Mouse (Mus musculus) sigmoid colon, adult 10 weeks (tissue): ENCODE data around the gene Psg18. TPM values are rescaled to one million over a fixed set of nuclear protein-coding genes. Genes with fewer than 3 reads are reported as not detected.

Experiments
- polyA plus RNA-seq: library from polyadenylated mRNA; stranded (reverse); fragments of 350-450 nt; fragmentation: Illumina TruSeq; extraction: RNeasy Lipid Tissue Mini Kit (QIAGEN cat#74804); gene quantifications from one replicate; pipeline ENCODE4 v1.2.3, GENCODE M21; 2014; ENCODE audit warnings: low read depth, low replicate concordance

Psg18 gene
- polyA plus RNA-seq: not detected

GRCm38 (mm10) chr7:18354909-18355308, at the start of gene Psg18:
TSS of gene Psg18 (minus strand) at chr7:18355009.

Other genes with a start within 250 kb of the Psg18 start
- gene Igfl3, start 178.5 kb downstream of the Psg18 start, polyA plus RNA-seq: not detected
- not detected for gene Mill1, start 109.7 kb downstream of the Psg18 start, polyA plus RNA-seq
- not detected for gene Psg28, start 77.0 kb upstream of the Psg18 start, polyA plus RNA-seq
- not detected for gene Psg26, start 129.2 kb upstream of the Psg18 start, polyA plus RNA-seq
- gene Psg25, start 177.3 kb upstream of the Psg18 start, polyA plus RNA-seq: not detected
- gene Psg27, start 212.3 kb upstream of the Psg18 start, polyA plus RNA-seq: not detected